Mouse (Mus musculus) CH12.LX (cell line): ENCODE measurements around the gene Foxp1. TPM values are rescaled to one million over a fixed set of nuclear protein-coding genes. Genes with fewer than 3 reads are reported as not detected.

ENCODE experiments used
- DNase-seq: peaks from one replicate; pipeline ENCODE4 v3.0.0-alpha.2; 2013; ENCODE audit errors: extremely low read depth
- H3K27ac ChIP-seq: 2 replicates; pipeline ENCODE4 v1.5.1; 2012; ENCODE audit warnings: low read depth, mild to moderate bottlenecking, control low read depth, moderate library complexity; ENCODE audit not compliant: insufficient read depth
- H3K27me3 ChIP-seq: replicated peaks from 2 replicates; pipeline ENCODE3; 2012; ENCODE audit warnings: inconsistent platforms
- H3K36me3 ChIP-seq, 2 experiments: replicated peaks in 1 of 2; 2 replicates each; pipeline versions ENCODE3 to v1.6.1; 2012; ENCODE audit warnings: inconsistent platforms in 1 of 2, low read length in 1 of 2, mild to moderate bottlenecking in 1 of 2, mixed read lengths in 1 of 2, moderate library complexity in 1 of 2; ENCODE audit not compliant: control insufficient read depth in 1 of 2, insufficient read depth in 1 of 2
- H3K4me1 ChIP-seq, 2 experiments: 2 replicates each; pipeline ENCODE4 v1.6.1; 2012; ENCODE audit warnings: inconsistent platforms in 1 of 2, moderate library complexity in 1 of 2; ENCODE audit not compliant: insufficient read depth in 2 of 2, control insufficient read depth in 1 of 2
- H3K4me2 ChIP-seq: 2 replicates; pipeline ENCODE4 v1.6.1; 2012; ENCODE audit warnings: low read depth, mild to moderate bottlenecking, control low read depth; ENCODE audit not compliant: poor library complexity, insufficient read depth, severe bottlenecking
- H3K4me3 ChIP-seq, 3 experiments: fragments of 150-350 bp in 1 of 3; sonication (generic) in 1 of 3; replicated peaks in 1 of 3; 2 replicates each; pipeline versions ENCODE3 to v1.5.1; 2011 to 2012; ENCODE audit warnings: low read depth in 2 of 3, low read length in 2 of 3, mild to moderate bottlenecking in 2 of 3, moderate library complexity in 2 of 3, control low read depth in 1 of 3, improper control_type of control experiment in 1 of 3, inconsistent platforms in 1 of 3, mixed read lengths in 1 of 3; ENCODE audit not compliant: poor library complexity in 1 of 3
- H3K79me2 ChIP-seq: replicated peaks from 2 replicates; pipeline ENCODE4 v1.6.1; 2012; ENCODE audit warnings: mild to moderate bottlenecking, moderate library complexity; ENCODE audit not compliant: control insufficient read depth, poor library complexity, insufficient read depth, severe bottlenecking; ENCODE audit errors: extremely low read depth
- H3K9ac ChIP-seq: 2 replicates; pipeline ENCODE4 v1.6.1; 2012; ENCODE audit warnings: low read depth, mild to moderate bottlenecking, control low read depth, moderate library complexity; ENCODE audit not compliant: insufficient read depth
- H3K9me3 ChIP-seq: replicated peaks from 2 replicates; pipeline ENCODE3; 2012; ENCODE audit warnings: low read length, inconsistent platforms, mixed read lengths
- BHLHE40 ChIP-seq: IDR thresholded peaks from 2 replicates; pipeline ENCODE4 v1.6.1; 2011; ENCODE audit warnings: mild to moderate bottlenecking, low read depth, low read length, improper control_type of control experiment
- CHD2 ChIP-seq: IDR thresholded peaks from 2 replicates; pipeline ENCODE4 v1.6.1; 2011; ENCODE audit warnings: low read length, improper control_type of control experiment
- CTCF ChIP-seq, 2 experiments: IDR thresholded peaks in 1 of 2; conservative IDR thresholded peaks in 1 of 2; 2 replicates each; pipeline ENCODE4 v1.5.1; 2011 to 2012; ENCODE audit warnings: low read depth in 2 of 2, low read length in 2 of 2, improper control_type of control experiment in 1 of 2, inconsistent platforms in 1 of 2, mild to moderate bottlenecking in 1 of 2, moderate library complexity in 1 of 2
- E2F4 ChIP-seq: IDR thresholded peaks from 2 replicates; pipeline ENCODE4 v1.6.1; 2011; ENCODE audit warnings: low read depth, low read length, improper control_type of control experiment; ENCODE audit not compliant: insufficient replicate concordance
- EP300 ChIP-seq: IDR thresholded peaks from 2 replicates; pipeline ENCODE4 v1.6.1; 2011; ENCODE audit warnings: low read length, improper control_type of control experiment
- ETS1 ChIP-seq: conservative IDR thresholded peaks from 2 replicates; pipeline ENCODE4 v1.6.1; 2012; ENCODE audit warnings: low read depth, mild to moderate bottlenecking, inconsistent platforms, low read length, improper control_type of control experiment, moderate library complexity
- GABPA ChIP-seq: IDR thresholded peaks from 2 replicates; pipeline ENCODE4 v1.6.1; 2012; ENCODE audit warnings: low read depth, low read length, improper control_type of control experiment, inconsistent platforms; ENCODE audit not compliant: insufficient replicate concordance
- HCFC1 ChIP-seq: IDR thresholded peaks from 2 replicates; pipeline ENCODE4 v1.6.1; 2012; ENCODE audit warnings: low read depth, mild to moderate bottlenecking, inconsistent platforms, low read length, improper control_type of control experiment
- IRF4 ChIP-seq: IDR thresholded peaks from 2 replicates; pipeline ENCODE4 v1.6.1; 2014; ENCODE audit warnings: low read depth, mild to moderate bottlenecking, inconsistent platforms, low read length, improper control_type of control experiment
- JUN ChIP-seq: IDR thresholded peaks from 2 replicates; pipeline ENCODE4 v1.6.1; 2011; ENCODE audit warnings: low read depth, mild to moderate bottlenecking, low read length, improper control_type of control experiment, moderate library complexity; ENCODE audit not compliant: insufficient read depth
- JUND ChIP-seq: conservative IDR thresholded peaks from 2 replicates; pipeline ENCODE4 v1.6.1; 2011; ENCODE audit warnings: low read depth, low read length, improper control_type of control experiment
- KAT2A ChIP-seq: IDR thresholded peaks from 2 replicates; pipeline ENCODE4 v1.6.1; 2012; ENCODE audit warnings: low read length, improper control_type of control experiment, inconsistent platforms; ENCODE audit not compliant: insufficient replicate concordance
- MAFK ChIP-seq: IDR thresholded peaks from 2 replicates; pipeline ENCODE4 v1.6.1; 2011; ENCODE audit warnings: low read length, improper control_type of control experiment; ENCODE audit not compliant: insufficient replicate concordance
- MAX ChIP-seq: IDR thresholded peaks from 2 replicates; pipeline ENCODE4 v1.6.1; 2011; ENCODE audit warnings: low read length, improper control_type of control experiment
- MEF2A ChIP-seq: IDR thresholded peaks from 2 replicates; pipeline ENCODE4 v1.6.1; 2014; ENCODE audit warnings: low read depth, mild to moderate bottlenecking, inconsistent platforms, low read length, improper control_type of control experiment, borderline replicate concordance
- MXI1 ChIP-seq: IDR thresholded peaks from 2 replicates; pipeline ENCODE4 v1.6.1; 2011; ENCODE audit warnings: mild to moderate bottlenecking, low read depth, low read length, improper control_type of control experiment
- MYC ChIP-seq: IDR thresholded peaks from 2 replicates; pipeline ENCODE4 v1.6.1; 2011; ENCODE audit warnings: low read depth, mild to moderate bottlenecking, improper control_type of control experiment, low read length
- NRF1 ChIP-seq: IDR thresholded peaks from 2 replicates; pipeline ENCODE4 v1.6.1; 2014; ENCODE audit warnings: low read depth, mild to moderate bottlenecking, inconsistent platforms, low read length, improper control_type of control experiment, moderate library complexity
- POLR2A ChIP-seq: IDR thresholded peaks from 2 replicates; pipeline ENCODE4 v1.6.1; 2011; ENCODE audit warnings: low read depth, mild to moderate bottlenecking, improper control_type of control experiment, low read length
- POLR2AphosphoS2 ChIP-seq: IDR thresholded peaks from 2 replicates; pipeline ENCODE4 v1.6.1; 2011; ENCODE audit warnings: low read depth, low read length, improper control_type of control experiment
- SIN3A ChIP-seq: IDR thresholded peaks from 2 replicates; pipeline ENCODE4 v1.6.1; 2012; ENCODE audit warnings: low read length, improper control_type of control experiment, inconsistent platforms
- SMC3 ChIP-seq: IDR thresholded peaks from 2 replicates; pipeline ENCODE4 v1.6.1; 2011; ENCODE audit warnings: low read depth, low read length, improper control_type of control experiment
- TCF12 ChIP-seq: IDR thresholded peaks from 2 replicates; pipeline ENCODE4 v1.6.1; 2014; ENCODE audit warnings: low read depth, mild to moderate bottlenecking, inconsistent platforms, low read length, improper control_type of control experiment
- UBTF ChIP-seq: IDR thresholded peaks from 2 replicates; pipeline ENCODE4 v1.6.1; 2012; ENCODE audit warnings: low read depth, mild to moderate bottlenecking, inconsistent platforms, low read length, improper control_type of control experiment, moderate library complexity
- USF1 ChIP-seq: IDR thresholded peaks from 2 replicates; pipeline ENCODE4 v1.6.1; 2014; ENCODE audit warnings: low read depth, mild to moderate bottlenecking, inconsistent platforms, low read length, improper control_type of control experiment
- USF2 ChIP-seq: conservative IDR thresholded peaks from 2 replicates; pipeline ENCODE4 v1.6.1; 2011; ENCODE audit warnings: low read depth, low read length, improper control_type of control experiment
- ZNF384 ChIP-seq: IDR thresholded peaks from 2 replicates; pipeline ENCODE4 v1.6.1; 2012; ENCODE audit warnings: low read depth, low read length, improper control_type of control experiment, inconsistent platforms
- dilution Hi-C: fragments of 300-500 bp; cut with MboI; formaldehyde crosslinking; loops from 2 replicates; pipeline ENCODE4 v1.14.3; 2020; ENCODE audit warnings: low sequenced_read_pairs; ENCODE audit not compliant: extremely low pct_unique_long_range_greater_than_20kb, extremely low pct_ligation_motif_present
- in situ Hi-C: fragments of 300-500 bp; cut with MboI; formaldehyde crosslinking; loops from 3 replicates; pipeline ENCODE4 v1.14.3; 2019; ENCODE audit warnings: low sequenced_read_pairs, low pct_ligation_motif_present, low pct_unique_long_range_greater_than_20kb, mixed read lengths
- polyA plus RNA-seq: library from polyadenylated mRNA; unstranded; fragments of >175 nt; gene quantifications from 2 replicates; pipeline ENCODE4 v1.2.1, GENCODE M21; 2012; ENCODE audit warnings: low read depth; ENCODE audit not compliant: insufficient read length
- total RNA-seq, 2 experiments: library from RNA; depleted of rRNA; stranded (reverse); fragments of 300-350 nt in 1 of 2; fragments of >200 nt in 1 of 2; gene quantifications; 2 replicates each; pipeline ENCODE4 v1.2.3; 2012 to 2014

Foxp1 gene
- total and polyA plus RNA-seq, 3 experiments = 66.5 to 105 (median 87.4) TPM

DNA sequence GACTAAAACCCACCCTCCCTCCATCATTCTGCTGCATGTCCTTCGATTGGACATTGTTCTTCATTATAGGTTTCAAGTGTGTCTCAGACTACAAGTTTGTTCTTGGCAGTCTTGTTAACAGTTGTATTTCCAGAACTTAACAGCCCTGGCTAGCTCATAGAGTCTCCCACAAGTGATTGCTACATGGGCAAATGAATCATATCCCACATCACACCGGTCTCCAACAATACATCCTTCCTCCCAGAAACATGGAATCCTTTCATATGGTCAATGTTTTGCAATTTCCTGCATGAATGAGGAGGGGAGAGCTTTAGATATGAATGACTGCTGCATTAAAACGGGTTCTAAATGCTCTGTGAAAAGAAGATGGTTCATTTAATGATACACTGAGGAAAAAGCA lies 178.7 kb downstream of the Foxp1 start:
- H3K9ac ChIP-seq = no peak overlapping the region
- no peak overlapping the region for H3K4me2 ChIP-seq
- dilution Hi-C loops (no loop called here), in situ Hi-C loops (no loop called here)
- H3K9me3 ChIP-seq = no peaks in the 10 kb centered on the region
- H3K36me3 ChIP-seq = no peaks in the 10 kb centered on the region
- H3K79me2 ChIP-seq = no peaks in the 10 kb centered on the region
- peaks cover 3 to 34% of the 10 kb centered on the region in 2 experiments; a peak in 3 of 4 replicates for H3K4me1 ChIP-seq
- no peak overlapping the region for H3K4me3 ChIP-seq
- H3K27me3 ChIP-seq = no peaks in the 10 kb centered on the region
- H3K27ac ChIP-seq = no peak overlapping the region
- TF ChIP-seq MYC (no peak), EP300 (no peak), BHLHE40 (no peak)
- no peak for DNase-seq

GRCm38 (mm10) chr6:99342416-99342815 lies 180.1 kb downstream of the Foxp1 start:
- dilution Hi-C loops (no loop called here), in situ Hi-C loops (no loop called here)
- Histone ChIP-seq H3K9me3 (no peaks in the 10 kb centered on the region), H3K4me2 (no peak overlapping the region), H3K4me3 (no peak overlapping the region), H3K27me3 (no peaks in the 10 kb centered on the region), H3K79me2 (peaks cover 5% of the 10 kb centered on the region), H3K4me1 (peaks cover 5 to 48% of the 10 kb centered on the region in 2 experiments), H3K36me3 (no peaks in the 10 kb centered on the region), H3K9ac (no peak overlapping the region)
- TF ChIP-seq USF1 (no peak), MEF2A (no peak), MXI1 (no peak), POLR2AphosphoS2 (no peak), MAFK (no peak), NRF1 (no peak), KAT2A (no peak)
- TF ChIP-seq, all 38 proteins: peak for 0
- no peak overlapping the region for H3K27ac ChIP-seq
- DNase-seq = no peak

GRCm38 (mm10) chr6:99340902-99341301 lies 181.6 kb downstream of the Foxp1 start:
- H3K79me2 ChIP-seq = peaks cover 7% of the 10 kb centered on the region
- H3K36me3 ChIP-seq = no peaks in the 10 kb centered on the region
- H3K9ac ChIP-seq = no peak overlapping the region; the same call in 1 of the 2 replicates
- no peak overlapping the region for H3K27ac ChIP-seq
- in situ Hi-C loops (no loop called here), dilution Hi-C loops (no loop called here)
- no peak overlapping the region for H3K4me3 ChIP-seq
- no peaks in the 10 kb centered on the region for H3K9me3 ChIP-seq
- DNase-seq = peak; percentile 84
- H3K4me2 ChIP-seq = no peak overlapping the region
- H3K27me3 ChIP-seq = no peaks in the 10 kb centered on the region
- peaks cover 5 to 58% of the 10 kb centered on the region in 2 experiments for H3K4me1 ChIP-seq
- TF ChIP-seq TCF12 (peak; percentile 69), POLR2A (peak; percentile 32; the same call in 1 of the 2 replicates), GABPA (no peak), UBTF (no peak), ETS1 (peak; percentile 94), E2F4 (0 out of 2 replicates have a peak, but pooled peaks have one; percentile 9), USF2 (no peak), SIN3A (peak; percentile 12; the same call in 1 of the 2 replicates), MAX (peak; percentile 71; the same call in 1 of the 2 replicates), JUN (peak; percentile 90), CTCF (conservative IDR thresholded peaks at IDR 0.05 in 1 of 2, IDR thresholded peaks at IDR 0.05 in 1 of 2; ENCODE audit: low read depth in 2 of 2, low read length in 2 of 2) (no peak), CHD2 (peak; percentile 95), MYC (peak; percentile 49; the same call in 1 of the 2 replicates), EP300 (peak; percentile 89), IRF4 (peak; percentile 96), JUND (peak; percentile 97), SMC3 (no peak), KAT2A (no peak), BHLHE40 (peak; percentile 97), HCFC1 (peak; percentile 28), MAFK (peak; percentile 49; the same call in 1 of the 2 replicates), ZNF384 (peak; percentile 84)
